Mouse (Mus musculus): ENCODE measurements around the gene Hist1h2bq. TPM values are rescaled to one million over a fixed set of nuclear protein-coding genes. Genes with fewer than 3 reads are reported as not detected.
"Not testable (repeated sequence)": the region's sequence is repeated elsewhere in the genome, so short reads cannot be mapped to it uniquely, and the experiment has no call there.

Hist1h2bq gene
- polyA plus RNA-seq (2015; fragmentation: Nextera tagmentation; extraction: Ambion mirVana): 22.0 and 25.6 TPM in 2 replicates

DNA sequence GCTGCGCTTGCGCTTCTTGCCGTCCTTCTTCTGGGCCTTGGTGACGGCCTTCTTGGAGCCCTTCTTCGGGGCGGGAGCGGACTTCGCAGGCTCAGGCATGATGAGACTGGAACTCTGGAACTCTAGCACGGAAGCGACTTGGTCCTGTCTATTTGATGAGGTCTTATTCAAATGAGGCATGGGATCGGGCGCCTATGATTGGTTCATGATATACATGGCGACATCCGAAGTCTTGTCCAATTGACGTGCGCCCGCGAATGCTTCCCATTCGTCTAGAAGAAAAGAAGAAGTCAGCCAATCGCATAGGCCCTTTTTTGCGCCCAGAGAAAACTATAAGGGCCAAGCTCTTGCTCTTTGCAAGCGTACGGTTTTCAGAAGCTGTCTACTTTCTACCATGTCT lies at the start of gene Hist1h2bq, which contains the start of gene Hist1h2ao:
Gene Hist1h2bq, minus strand, starts transcription at position 125 of the 400 bp plus-strand sequence.
Gene Hist1h2ao, plus strand, starts transcription at position 393 of the 400 bp plus-strand sequence.
- H3K9ac ChIP-seq (replicated peaks; ENCODE audit: low read length); H3K27ac ChIP-seq (ENCODE audit: low read length); H3K4me2 ChIP-seq (replicated peaks; ENCODE audit: low read depth, low read length); H3K9me3 ChIP-seq (ENCODE audit: low read length); H3K4me3 ChIP-seq (ENCODE audit: low read length); H3K27me3 ChIP-seq (ENCODE audit: insufficient read depth, low read length); H3K36me3 ChIP-seq (ENCODE audit: insufficient read depth, low read length); H3K4me1 ChIP-seq (ENCODE audit: insufficient read depth, low read length): not testable (repeated sequence)
- ATAC-seq (ENCODE audit: low FRiP score, low TSS enrichment): peak; percentile 98
- no CpG with 5 or more reads among the region's 23 CpGs for WGBS

DNA sequence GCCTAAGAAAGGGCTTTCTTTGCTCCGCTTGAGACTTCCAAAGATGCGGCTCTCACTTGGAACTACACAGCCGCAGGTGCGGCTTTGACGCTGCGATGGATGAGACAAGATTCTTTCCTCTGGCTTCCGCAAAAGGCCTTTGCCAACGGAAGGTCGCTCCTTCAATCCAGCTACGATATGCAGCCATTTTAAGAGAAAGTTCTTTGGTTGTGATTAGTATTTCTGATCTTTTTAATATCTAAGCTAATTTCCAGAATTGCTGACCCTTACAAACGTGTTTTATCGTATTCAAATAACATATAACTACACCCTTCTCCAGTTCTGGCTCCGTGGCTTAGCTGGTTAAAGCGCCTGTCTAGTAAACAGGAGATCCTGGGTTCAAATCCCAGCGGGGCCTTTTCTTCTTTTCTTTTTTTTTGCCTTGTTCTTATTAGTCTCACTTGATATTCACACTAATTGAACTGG lies 45.7 kb upstream of the Hist1h2bq start:
- WGBS: 2% methylated on average over 15 of the region's 15 CpGs
- peak; percentile 65; the same call in 1 of the 2 replicates for ATAC-seq (ENCODE audit: low FRiP score, low TSS enrichment)
- no peaks in the 10 kb centered on the region for H3K4me1 ChIP-seq (ENCODE audit: insufficient read depth, low read length)
- H3K9me3 ChIP-seq (ENCODE audit: low read length): no peaks in the 10 kb centered on the region
- H3K27me3 ChIP-seq (ENCODE audit: insufficient read depth, low read length): no peaks in the 10 kb centered on the region
- H3K4me3 ChIP-seq (ENCODE audit: low read length): peak overlapping the region; percentile 58
- peak overlapping the region; percentile 60 for H3K9ac ChIP-seq (replicated peaks; ENCODE audit: low read length)
- no peak overlapping the region for H3K27ac ChIP-seq (ENCODE audit: low read length)
- H3K4me2 ChIP-seq (replicated peaks; ENCODE audit: low read depth, low read length): peak overlapping the region; percentile 62
- H3K36me3 ChIP-seq (ENCODE audit: insufficient read depth, low read length): no peaks in the 10 kb centered on the region

DNA sequence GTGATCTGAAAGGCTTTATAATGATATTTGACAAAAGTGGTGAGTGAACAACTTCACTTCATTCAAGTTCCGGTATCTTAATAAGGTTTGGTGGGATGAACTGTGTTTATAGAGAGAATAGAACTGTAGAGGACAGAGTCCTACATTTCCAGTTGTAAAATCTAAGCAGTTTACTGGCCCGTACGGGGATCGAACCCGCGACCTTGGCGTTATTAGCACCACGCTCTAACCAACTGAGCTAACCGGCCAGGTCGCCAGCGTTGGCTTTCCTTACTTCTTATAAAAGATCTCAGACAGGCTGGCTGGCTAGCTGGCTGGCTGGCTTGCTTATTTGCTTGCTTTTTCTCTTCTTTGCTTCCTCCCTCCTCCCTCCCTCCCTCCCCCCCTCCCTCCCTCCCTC lies 45.1 kb upstream of the Hist1h2bq start:
- H3K27ac ChIP-seq (ENCODE audit: low read length): no peak overlapping the region
- H3K36me3 ChIP-seq (ENCODE audit: insufficient read depth, low read length): no peaks in the 10 kb centered on the region
- ATAC-seq (ENCODE audit: low FRiP score, low TSS enrichment): peak; percentile 74; the same call in 1 of the 2 replicates
- peak overlapping the region; percentile 58 for H3K4me3 ChIP-seq (ENCODE audit: low read length)
- no peaks in the 10 kb centered on the region for H3K4me1 ChIP-seq (ENCODE audit: insufficient read depth, low read length)
- no peaks in the 10 kb centered on the region for H3K27me3 ChIP-seq (ENCODE audit: insufficient read depth, low read length)
- H3K9ac ChIP-seq (replicated peaks; ENCODE audit: low read length): no peak overlapping the region; the same call in 1 of the 2 replicates
- no peaks in the 10 kb centered on the region for H3K9me3 ChIP-seq (ENCODE audit: low read length)
- peak overlapping the region; percentile 62 for H3K4me2 ChIP-seq (replicated peaks; ENCODE audit: low read depth, low read length)
- 1% methylated on average over 11 of the region's 11 CpGs for WGBS

DNA sequence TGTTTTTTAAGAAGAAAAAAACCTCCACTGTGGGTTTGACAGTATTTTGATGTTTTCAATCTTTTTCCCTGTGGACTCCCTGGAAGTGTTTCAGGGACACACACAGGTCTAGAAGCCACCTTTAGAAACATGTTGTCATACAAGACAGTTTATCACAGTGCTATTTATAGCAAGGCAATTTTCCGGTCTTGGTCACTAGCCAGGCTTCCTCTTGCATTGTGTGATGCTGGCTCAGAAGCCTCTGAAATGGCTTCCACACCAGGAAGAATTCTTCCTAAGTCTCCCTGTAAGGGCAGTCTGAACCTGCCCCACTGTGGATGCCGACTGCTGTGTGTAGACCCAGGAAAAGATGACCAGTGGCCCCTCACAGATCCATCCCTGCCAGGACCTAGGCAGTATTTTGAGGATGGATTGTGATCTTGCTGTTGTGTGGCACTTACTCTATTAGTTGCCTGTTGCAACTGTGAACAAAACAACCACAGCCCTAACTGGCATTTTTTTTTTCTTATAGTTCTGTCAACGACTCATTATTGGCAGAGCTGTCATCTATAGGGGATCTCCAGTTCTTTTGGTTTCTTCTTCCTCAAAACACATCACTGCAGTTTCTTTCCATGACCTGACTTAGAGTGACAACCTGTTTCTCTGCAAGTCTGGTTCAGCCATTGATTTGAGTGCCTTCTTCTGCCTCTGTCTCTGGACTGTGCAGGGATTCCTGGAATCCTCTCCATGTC lies 42.4 kb upstream of the Hist1h2bq start:
- WGBS: 60% methylated on average over 3 of the region's 3 CpGs
- no peaks in the 10 kb centered on the region for H3K27me3 ChIP-seq (ENCODE audit: insufficient read depth, low read length)
- H3K4me1 ChIP-seq (ENCODE audit: insufficient read depth, low read length): no peaks in the 10 kb centered on the region
- H3K4me3 ChIP-seq (ENCODE audit: low read length): no peak overlapping the region
- no peak overlapping the region for H3K4me2 ChIP-seq (replicated peaks; ENCODE audit: low read depth, low read length)
- no peak overlapping the region for H3K27ac ChIP-seq (ENCODE audit: low read length)
- no peak for ATAC-seq (ENCODE audit: low FRiP score, low TSS enrichment)
- H3K9ac ChIP-seq (replicated peaks; ENCODE audit: low read length): no peak overlapping the region
- H3K36me3 ChIP-seq (ENCODE audit: insufficient read depth, low read length): no peaks in the 10 kb centered on the region
- no peaks in the 10 kb centered on the region for H3K9me3 ChIP-seq (ENCODE audit: low read length)

DNA sequence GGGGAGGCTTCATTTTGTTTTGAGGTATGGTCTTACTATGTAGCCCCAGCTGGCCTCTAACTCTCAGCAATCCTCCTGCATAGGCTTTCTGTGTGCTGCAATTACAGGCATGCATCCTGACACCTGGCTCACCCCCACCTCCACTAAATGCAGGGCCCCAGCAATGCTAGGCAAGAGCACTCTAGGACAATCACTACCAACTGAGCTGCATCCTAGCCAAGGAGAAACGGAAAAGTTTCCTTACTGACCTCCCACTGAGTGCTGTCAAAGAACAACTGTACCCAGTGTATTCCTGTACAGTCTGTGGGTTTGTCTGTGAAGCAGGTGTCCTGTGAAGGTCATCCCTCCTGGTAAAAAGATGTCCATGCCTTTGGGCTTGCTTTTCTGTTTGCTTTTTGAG lies 40.7 kb upstream of the Hist1h2bq start:
- not testable (repeated sequence) for ATAC-seq (ENCODE audit: low FRiP score, low TSS enrichment); H3K4me2 ChIP-seq (replicated peaks; ENCODE audit: low read depth, low read length); H3K27me3 ChIP-seq (ENCODE audit: insufficient read depth, low read length); H3K9ac ChIP-seq (replicated peaks; ENCODE audit: low read length); H3K4me1 ChIP-seq (ENCODE audit: insufficient read depth, low read length); H3K36me3 ChIP-seq (ENCODE audit: insufficient read depth, low read length); H3K4me3 ChIP-seq (ENCODE audit: low read length); H3K9me3 ChIP-seq (ENCODE audit: low read length); H3K27ac ChIP-seq (ENCODE audit: low read length)
- 45% methylated on average over 1 of the region's 1 CpGs for WGBS

DNA sequence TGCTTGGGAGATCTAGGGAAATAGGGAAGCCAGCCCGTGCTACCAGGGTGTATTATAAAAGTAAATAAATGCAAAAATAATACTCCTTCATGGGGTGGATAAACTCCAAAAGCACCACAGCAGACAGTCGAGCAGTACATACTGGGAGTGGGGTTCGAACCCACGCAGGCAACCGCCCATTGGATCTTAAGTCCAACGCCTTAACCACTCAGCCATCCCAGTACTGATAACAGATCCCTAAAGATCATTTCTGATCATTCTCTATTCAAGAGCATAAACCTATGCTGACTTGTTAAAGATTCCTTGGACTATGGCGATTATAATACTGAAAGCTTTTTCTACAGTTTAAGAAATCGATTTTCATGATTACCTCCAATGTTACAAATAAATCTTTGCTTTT lies 37.9 kb upstream of the Hist1h2bq start:
- WGBS: 27% methylated on average over 8 of the region's 8 CpGs
- no peaks in the 10 kb centered on the region for H3K9me3 ChIP-seq (ENCODE audit: low read length)
- ATAC-seq (ENCODE audit: low FRiP score, low TSS enrichment): no peak

DNA sequence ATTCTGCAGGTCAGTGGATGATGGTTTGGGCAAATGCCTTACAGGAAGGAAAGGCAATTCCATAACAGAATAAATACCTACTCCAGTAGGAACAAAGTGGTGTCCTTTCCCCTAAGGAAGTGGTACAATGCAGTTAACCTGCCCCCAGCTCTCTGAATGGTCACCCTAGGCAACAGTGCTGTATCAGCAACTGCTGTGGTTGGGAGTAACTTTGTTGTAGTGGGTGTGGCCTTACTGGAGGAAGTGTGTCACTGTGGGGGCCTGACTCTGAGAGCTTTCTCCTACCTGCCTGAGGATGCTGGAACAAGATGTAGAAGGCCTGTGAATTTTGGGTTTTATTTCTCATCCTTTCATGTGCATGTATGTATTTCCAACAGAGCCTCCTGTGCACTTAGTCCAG lies 36.4 kb upstream of the Hist1h2bq start:
- H3K9ac ChIP-seq (replicated peaks; ENCODE audit: low read length); H3K4me1 ChIP-seq (ENCODE audit: insufficient read depth, low read length); H3K27me3 ChIP-seq (ENCODE audit: insufficient read depth, low read length); H3K4me2 ChIP-seq (replicated peaks; ENCODE audit: low read depth, low read length); ATAC-seq (ENCODE audit: low FRiP score, low TSS enrichment); H3K4me3 ChIP-seq (ENCODE audit: low read length); H3K36me3 ChIP-seq (ENCODE audit: insufficient read depth, low read length); H3K27ac ChIP-seq (ENCODE audit: low read length); H3K9me3 ChIP-seq (ENCODE audit: low read length): not testable (repeated sequence)

More for the DNA sequence above, 37.9 kb upstream of the Hist1h2bq start:
- Histone ChIP-seq H3K27me3 (ENCODE audit: insufficient read depth, low read length) (no peaks in the 10 kb centered on the region), H3K36me3 (ENCODE audit: insufficient read depth, low read length) (no peaks in the 10 kb centered on the region), H3K4me3 (ENCODE audit: low read length) (no peak overlapping the region), H3K4me2 (replicated peaks; ENCODE audit: low read depth, low read length) (no peak overlapping the region), H3K27ac (ENCODE audit: low read length) (no peak overlapping the region), H3K4me1 (ENCODE audit: insufficient read depth, low read length) (no peaks in the 10 kb centered on the region), H3K9ac (replicated peaks; ENCODE audit: low read length) (no peak overlapping the region)

DNA sequence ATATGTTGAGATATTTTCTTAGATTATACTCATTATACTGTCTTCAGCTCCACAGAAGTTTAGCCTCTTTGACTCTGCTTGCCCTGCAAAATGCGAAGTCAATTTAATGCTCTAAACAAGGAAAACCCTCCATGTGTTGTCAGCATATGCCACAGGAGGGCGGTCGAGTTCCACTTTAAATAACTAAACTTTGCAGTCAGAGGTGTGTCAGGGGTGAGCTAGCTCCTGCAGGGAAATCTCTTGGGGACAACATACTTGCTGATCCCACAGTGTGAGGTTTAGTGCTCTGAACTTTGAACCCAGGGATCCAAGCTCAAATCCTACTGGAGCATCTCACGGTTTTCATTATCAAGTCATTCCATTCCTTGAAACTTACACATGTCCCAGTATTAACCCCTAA lies 30.5 kb upstream of the Hist1h2bq start:
- ATAC-seq (ENCODE audit: low FRiP score, low TSS enrichment): peak; percentile 65; the same call in 1 of the 2 replicates
- WGBS: no CpG with 5 or more reads among the region's 4 CpGs

DNA sequence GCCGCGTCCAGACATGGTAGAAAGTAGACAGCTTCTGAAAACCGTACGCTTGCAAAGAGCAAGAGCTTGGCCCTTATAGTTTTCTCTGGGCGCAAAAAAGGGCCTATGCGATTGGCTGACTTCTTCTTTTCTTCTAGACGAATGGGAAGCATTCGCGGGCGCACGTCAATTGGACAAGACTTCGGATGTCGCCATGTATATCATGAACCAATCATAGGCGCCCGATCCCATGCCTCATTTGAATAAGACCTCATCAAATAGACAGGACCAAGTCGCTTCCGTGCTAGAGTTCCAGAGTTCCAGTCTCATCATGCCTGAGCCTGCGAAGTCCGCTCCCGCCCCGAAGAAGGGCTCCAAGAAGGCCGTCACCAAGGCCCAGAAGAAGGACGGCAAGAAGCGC lies 23.5 kb upstream of the Hist1h2bq start, which contains the start of the genes Hist1h2ap and Hist1h2br:
Gene Hist1h2ap, minus strand, starts transcription at position 47 of the 400 bp plus-strand sequence.
Gene Hist1h2br, plus strand, starts transcription at position 283 of the 400 bp plus-strand sequence.
- not testable (repeated sequence) for H3K27me3 ChIP-seq (ENCODE audit: insufficient read depth, low read length); H3K4me3 ChIP-seq (ENCODE audit: low read length); H3K4me1 ChIP-seq (ENCODE audit: insufficient read depth, low read length); H3K9me3 ChIP-seq (ENCODE audit: low read length); H3K9ac ChIP-seq (replicated peaks; ENCODE audit: low read length); H3K36me3 ChIP-seq (ENCODE audit: insufficient read depth, low read length); H3K4me2 ChIP-seq (replicated peaks; ENCODE audit: low read depth, low read length); H3K27ac ChIP-seq (ENCODE audit: low read length)
- WGBS: no CpG with 5 or more reads among the region's 24 CpGs
- ATAC-seq (ENCODE audit: low FRiP score, low TSS enrichment): peak; percentile 96

More for the DNA sequence above, 30.5 kb upstream of the Hist1h2bq start:
- not testable (repeated sequence) for H3K4me3 ChIP-seq (ENCODE audit: low read length); H3K27ac ChIP-seq (ENCODE audit: low read length); H3K4me1 ChIP-seq (ENCODE audit: insufficient read depth, low read length); H3K9me3 ChIP-seq (ENCODE audit: low read length); H3K9ac ChIP-seq (replicated peaks; ENCODE audit: low read length); H3K36me3 ChIP-seq (ENCODE audit: insufficient read depth, low read length); H3K27me3 ChIP-seq (ENCODE audit: insufficient read depth, low read length); H3K4me2 ChIP-seq (replicated peaks; ENCODE audit: low read depth, low read length)
